Mouse (Mus musculus): Measurements from ENCODE around the gene Stxbp4.

The Stxbp4 gene

GRCm38 (mm10) chr11:90650231-90650885 lies 12.5 kb upstream of the Stxbp4 start:
- no peak for DNase-seq (ENCODE audit: low spot score in 2 of 2)

- DNase-seq (ENCODE audit: low spot score in 2 of 2): no peak
Measured at GRCm38 (mm10) chr11:90649777-90650176, 11.9 kb upstream of the Stxbp4 start.

GRCm38 (mm10) chr11:90638312-90638830 lies 487 bp upstream of the Stxbp4 start:
- DNase-seq (ENCODE audit: low spot score in 2 of 2): peak; percentile 17

GRCm38 (mm10) chr11:90634661-90635060 lies 3.2 kb downstream of the Stxbp4 start:
- DNase-seq (ENCODE audit: low spot score in 2 of 2): no peak

- no peak for DNase-seq (ENCODE audit: low spot score in 2 of 2)
Measured at GRCm38 (mm10) chr11:90632480-90632879, 5.4 kb downstream of the Stxbp4 start.

- DNase-seq (ENCODE audit: low spot score in 2 of 2): no peak
Measured at GRCm38 (mm10) chr11:90627751-90628150, 10.1 kb downstream of the Stxbp4 start.

- DNase-seq (ENCODE audit: low spot score in 2 of 2): no peak
Measured at GRCm38 (mm10) chr11:90625174-90625573, 12.7 kb downstream of the Stxbp4 start.

GRCm38 (mm10) chr11:90623477-90623876 lies 14.4 kb downstream of the Stxbp4 start:
- DNase-seq (ENCODE audit: low spot score in 2 of 2): peak in 1 of 2 experiments; percentile 12

GRCm38 (mm10) chr11:90622500-90622899 lies 15.4 kb downstream of the Stxbp4 start:
- DNase-seq (ENCODE audit: low spot score in 2 of 2): no peak

- no peak for DNase-seq (ENCODE audit: low spot score in 2 of 2)
Measured at GRCm38 (mm10) chr11:90622044-90622443, 15.8 kb downstream of the Stxbp4 start.

GRCm38 (mm10) chr11:90616431-90616830 lies 21.5 kb downstream of the Stxbp4 start:
- DNase-seq (ENCODE audit: low spot score in 2 of 2): no peak

- no peak for DNase-seq (ENCODE audit: low spot score in 2 of 2)
Measured at GRCm38 (mm10) chr11:90614743-90615142, 23.1 kb downstream of the Stxbp4 start.

GRCm38 (mm10) chr11:90612118-90612517 lies 25.8 kb downstream of the Stxbp4 start:
- no peak for DNase-seq (ENCODE audit: low spot score in 2 of 2)

- no peak for DNase-seq (ENCODE audit: low spot score in 2 of 2)
Measured at GRCm38 (mm10) chr11:90603066-90603465, 34.8 kb downstream of the Stxbp4 start.

GRCm38 (mm10) chr11:90595826-90596225 lies 42.1 kb downstream of the Stxbp4 start:
- DNase-seq (ENCODE audit: low spot score in 2 of 2): no peak

- no peak for DNase-seq (ENCODE audit: low spot score in 2 of 2)
Measured at GRCm38 (mm10) chr11:90590996-90591395, 46.9 kb downstream of the Stxbp4 start.

GRCm38 (mm10) chr11:90586203-90586602 lies 51.7 kb downstream of the Stxbp4 start:
- no peak for DNase-seq (ENCODE audit: low spot score in 2 of 2)

GRCm38 (mm10) chr11:90585754-90586153 lies 52.1 kb downstream of the Stxbp4 start:
- no peak for DNase-seq (ENCODE audit: low spot score in 2 of 2)

GRCm38 (mm10) chr11:90577057-90577780 lies 60.7 kb downstream of the Stxbp4 start:
- DNase-seq (ENCODE audit: low spot score in 2 of 2): no peak

GRCm38 (mm10) chr11:90576282-90576972 lies 61.5 kb downstream of the Stxbp4 start:
- no peak for DNase-seq (ENCODE audit: low spot score in 2 of 2)

GRCm38 (mm10) chr11:90575491-90576048 lies 62.3 kb downstream of the Stxbp4 start:
- DNase-seq (ENCODE audit: low spot score in 2 of 2): no peak

- DNase-seq (ENCODE audit: low spot score in 2 of 2): no peak
Measured at GRCm38 (mm10) chr11:90570646-90571259, 67.1 kb downstream of the Stxbp4 start.

All from right cerebral cortex, postnatal 36 days (tissue).